Mouse (Mus musculus): ENCODE measurements at regions not wholly inside any gene's neighbourhood (a gene's known extent, or its start where the extent isn't known, plus 50 kb on each side); places are given as distances from the start of the nearest gene placed in this dataset.

- DNase-seq (ENCODE audit: extremely low read depth, insufficient read length, low spot score) = no peak
Measured at GRCm38 (mm10) chr5:85485733-85486322, 579.6 kb downstream of the Cenpc1 start.

- no peak for DNase-seq (ENCODE audit: extremely low read depth, insufficient read length, low spot score)
Measured at GRCm38 (mm10) chr5:85485157-85485556, 580.2 kb downstream of the Cenpc1 start.

- no peak for DNase-seq (ENCODE audit: extremely low read depth, insufficient read length, low spot score)
Measured at GRCm38 (mm10) chr5:85467811-85468210, 597.6 kb downstream of the Cenpc1 start.

- DNase-seq (ENCODE audit: extremely low read depth, insufficient read length, low spot score) = no peak
Measured at GRCm38 (mm10) chr5:85467151-85467550, 598.2 kb downstream of the Cenpc1 start.
